ENCODE assay signal across 11 mouse cellular contexts in genomic region chr14:60606194-60606593, GRCm38 (mm10). TPM values are rescaled to one million over a fixed set of nuclear protein-coding genes. Genes with fewer than 3 reads are reported as not detected.
DNase-seq lines count a peak whose midpoint lies in the region; TF ChIP-seq lines count a peak whose summit lies in the region.
"Had no signal": no experiment of that assay in that cellular context is flagged by ENCODE, and none has a peak within 500 bp of the region (broad histone marks: within the 10 kb centered on the region; RNA-seq: fewer than 3 reads in every experiment).

No protein-coding gene starts in this region.

- no peak for TF ChIP-seq POLR2A in heart, adult 2 months (IDR thresholded peaks at IDR 0.05; ENCODE audit: insufficient read depth, low read depth, low read length)

- no peak for TF ChIP-seq CTCF in heart, adult 2 months (IDR thresholded peaks at IDR 0.05)

- no peak for TF ChIP-seq EP300 in heart, adult 2 months (IDR thresholded peaks at IDR 0.05; ENCODE audit: insufficient read depth, low read depth, low read length)

- peak; percentile 47 to 53 for DNase-seq in heart, adult 2 months
- DNase-seq in heart, adult 8-10 months (ENCODE audit: low spot score), result no peak
- DNase-seq in heart, postnatal 10 days, result peak; percentile 29 to 34
- peak; percentile 40 for DNase-seq in kidney, adult 9 months
- peak; percentile 62 for DNase-seq in lung, postnatal 10 days
- no peak for DNase-seq in MN1 (ENCODE audit: low spot score)
- DNase-seq in embryo, embryonic 11 days, result no peak
- DNase-seq in neural tube, embryonic 10.5 days (ENCODE audit: extremely low spot score, low spot score), result no peak
- DNase-seq: liver; thymus, adult 18-20 months had no signal

- 55% methylated on average over 4 of the region's 4 CpGs for WGBS in heart, adult 2 months

- H3K36me3 ChIP-seq in heart, adult 2 months (ENCODE audit: control insufficient read depth, insufficient read depth, low read length), result no peaks in the 10 kb centered on the region
- H3K36me3 ChIP-seq: midbrain, embryonic 12.5 days had no signal

- peak overlapping the region; percentile 45 for H3K27ac ChIP-seq in heart, adult 2 months
- H3K27ac ChIP-seq: midbrain, embryonic 12.5 days had no signal

- no peaks in the 10 kb centered on the region for H3K79me2 ChIP-seq in heart, adult 2 months (replicated peaks; ENCODE audit: control insufficient read depth, insufficient read depth, low read length)

- H3K4me3 ChIP-seq in heart, adult 2 months, result no peak overlapping the region
- H3K4me3 ChIP-seq: midbrain, embryonic 12.5 days had no signal

- intact Hi-C loops in heart, adult 2 months (cut with DNase I), result no loop called here
- intact Hi-C loops in heart, postnatal 10 days (cut with DNase I), result no loop called here

- no peak overlapping the region for H3K9ac ChIP-seq in heart, adult 2 months (ENCODE audit: low read depth, low read length)
- H3K9ac ChIP-seq: midbrain, embryonic 12.5 days had no signal

- H3K27me3 ChIP-seq in heart, adult 2 months (ENCODE audit: control insufficient read depth, insufficient read depth, low read length), result no peaks in the 10 kb centered on the region
- H3K27me3 ChIP-seq: midbrain, embryonic 12.5 days had no signal

- peaks cover 4% of the 10 kb centered on the region for H3K4me1 ChIP-seq in heart, adult 2 months (ENCODE audit: control insufficient read depth, insufficient read depth, low read length)
- H3K4me1 ChIP-seq: midbrain, embryonic 12.5 days had no signal

RNA-seq across cellular contexts. Expression of gene Spata13, which starts 27.6 kb away (rescaled TPM):
- total RNA-seq in heart, adult 2 months (2021), result 10 to 100 TPM; 13.1 to 14.7 TPM
- polyA plus RNA-seq in heart, adult 2 months (2012; rRNA removed), result 9.5 and 14.4 TPM in 2 replicates
- total RNA-seq in heart, adult 8-10 months (2022), result 10 to 100 TPM; 11.3 to 15.0 (median 13.6) TPM
- total RNA-seq in heart, postnatal 10 days (2021), result 10 to 100 TPM; 38.9 to 47.4 TPM

Comparison
In these comparisons a context has a peak if more than half of its experiments do, and no peak if none do; other contexts are left out.
1. DNase-seq: peak in heart, adult 2 months (2 of 2), heart, postnatal 10 days (2 of 2), kidney, adult 9 months (single experiment) and lung, postnatal 10 days (single experiment); none in heart, adult 8-10 months (single experiment), MN1 (single experiment), embryo, embryonic 11 days (single experiment) and neural tube, embryonic 10.5 days (single experiment).